Mouse (Mus musculus): Measurements from ENCODE around the gene Spaca9.

Spaca9 gene

GRCm38 (mm10) chr2:28699361-28700335 is at the start of gene Spaca9, which contains the start of gene Ak8:
Spaca9 (minus strand) TSS chr2:28699727.
Ak8 (plus strand) TSS chr2:28700164.
- DNase-seq (ENCODE audit: low spot score) = peak; percentile 81

- DNase-seq (ENCODE audit: low spot score) = no peak
Measured at GRCm38 (mm10) chr2:28747705-28748104, 48.2 kb upstream of the Spaca9 start.

GRCm38 (mm10) chr2:28746682-28747332 is 47.3 kb upstream of the Spaca9 start:
- no peak for DNase-seq (ENCODE audit: low spot score)

- DNase-seq (ENCODE audit: low spot score) = no peak
Measured at GRCm38 (mm10) chr2:28742701-28743100, 43.2 kb upstream of the Spaca9 start.

- DNase-seq (ENCODE audit: low spot score) = no peak
Measured at GRCm38 (mm10) chr2:28740159-28740558, 40.6 kb upstream of the Spaca9 start.

GRCm38 (mm10) chr2:28737112-28737511 is 37.6 kb upstream of the Spaca9 start:
- no peak for DNase-seq (ENCODE audit: low spot score)

- no peak for DNase-seq (ENCODE audit: low spot score)
Measured at GRCm38 (mm10) chr2:28730676-28731075, 31.1 kb upstream of the Spaca9 start.

GRCm38 (mm10) chr2:28727786-28728404 is 28.4 kb upstream of the Spaca9 start:
- no peak for DNase-seq (ENCODE audit: low spot score)

GRCm38 (mm10) chr2:28723912-28724311 is 24.4 kb upstream of the Spaca9 start:
- no peak for DNase-seq (ENCODE audit: low spot score)

- no peak for DNase-seq (ENCODE audit: low spot score)
Measured at GRCm38 (mm10) chr2:28722419-28722818, 22.9 kb upstream of the Spaca9 start.

GRCm38 (mm10) chr2:28713036-28713435 is 13.5 kb upstream of the Spaca9 start:
- DNase-seq (ENCODE audit: low spot score) = no peak

GRCm38 (mm10) chr2:28706787-28707186 is 7.3 kb upstream of the Spaca9 start:
- no peak for DNase-seq (ENCODE audit: low spot score)

GRCm38 (mm10) chr2:28706106-28706636 is 6.6 kb upstream of the Spaca9 start:
- DNase-seq (ENCODE audit: low spot score) = no peak

- no peak for DNase-seq (ENCODE audit: low spot score)
Measured at GRCm38 (mm10) chr2:28701646-28702262, 2.2 kb upstream of the Spaca9 start.

- no peak for DNase-seq (ENCODE audit: low spot score)
Measured at GRCm38 (mm10) chr2:28698566-28698965, 961 bp downstream of the Spaca9 start.

- no peak for DNase-seq (ENCODE audit: low spot score)
Measured at GRCm38 (mm10) chr2:28692692-28693091, 6.8 kb downstream of the Spaca9 start.

- peak; percentile 34 for DNase-seq (ENCODE audit: low spot score)
Measured at GRCm38 (mm10) chr2:28688431-28688830, 11.1 kb downstream of the Spaca9 start.

GRCm38 (mm10) chr2:28685895-28686294 is 13.6 kb downstream of the Spaca9 start:
- DNase-seq (ENCODE audit: low spot score) = no peak

GRCm38 (mm10) chr2:28681718-28682117 is 17.8 kb downstream of the Spaca9 start:
- peak; percentile 59 for DNase-seq (ENCODE audit: low spot score)

- peak; percentile 61 for DNase-seq (ENCODE audit: low spot score)
Measured at GRCm38 (mm10) chr2:28680710-28681109, 18.8 kb downstream of the Spaca9 start.

GRCm38 (mm10) chr2:28676005-28676404 is 23.5 kb downstream of the Spaca9 start:
- no peak for DNase-seq (ENCODE audit: low spot score)

- no peak for DNase-seq (ENCODE audit: low spot score)
Measured at GRCm38 (mm10) chr2:28671438-28671837, 28.1 kb downstream of the Spaca9 start.
